Mouse (Mus musculus) liver, embryonic 14.5 days (tissue): ENCODE measurements at regions not wholly inside any gene's neighbourhood (a gene's known extent, or its start where the extent isn't known, plus 50 kb on each side); places are given as distances from the start of the nearest gene placed in this dataset.

Experiments
- ATAC-seq: fragments of 200-750 bp; cut with Nextera tagmentation; 2 replicates; pipeline ENCODE4 v1.8.0; 2017; ENCODE audit warnings: moderate number of reproducible peaks, mild to moderate bottlenecking, moderate library complexity; ENCODE audit not compliant: insufficient read depth
- DNase-seq, 3 experiments: peaks; one replicate each; pipeline ENCODE4 v3.0.0-alpha.2; 2012 to 2013; ENCODE audit warnings: low read depth in 3 of 3, low spot score in 3 of 3
- H3K27ac ChIP-seq: fragments of 300-500 bp; sonication (generic); 2 replicates; pipeline ENCODE4 v1.5.1; 2014; ENCODE audit warnings: moderate library complexity, mild to moderate bottlenecking, control low read depth, inconsistent platforms
- H3K27me3 ChIP-seq: fragments of 300-500 bp; sonication (generic); 2 replicates; pipeline ENCODE4 v1.6.1; 2014; ENCODE audit warnings: mild to moderate bottlenecking, low read length, moderate library complexity; ENCODE audit not compliant: control insufficient read depth, insufficient read depth
- H3K36me3 ChIP-seq: fragments of 300-500 bp; sonication (generic); replicated peaks from 2 replicates; pipeline ENCODE4 v1.6.1; 2014; ENCODE audit warnings: low read depth; ENCODE audit not compliant: control insufficient read depth, insufficient read depth
- H3K4me1 ChIP-seq, 2 experiments: fragments of 200-500 bp in 1 of 2; fragments of 300-500 bp in 1 of 2; sonication (generic) in 1 of 2; replicated peaks; 2 replicates each; pipeline ENCODE4 v1.6.1; 2012 to 2014; ENCODE audit warnings: antibody characterized with exemption in 1 of 2, inconsistent platforms in 1 of 2, low read length in 1 of 2; ENCODE audit not compliant: control insufficient read depth in 2 of 2, insufficient read depth in 2 of 2
- H3K4me2 ChIP-seq: fragments of 300-500 bp; sonication (generic); 2 replicates; pipeline ENCODE4 v1.6.1; 2014; ENCODE audit warnings: low read depth, mild to moderate bottlenecking, control low read depth, moderate library complexity
- H3K4me3 ChIP-seq, 2 experiments: fragments of 200-500 bp in 1 of 2; fragments of 300-500 bp in 1 of 2; sonication (generic) in 1 of 2; 2 replicates each; pipeline ENCODE4 v1.5.1; 2012 to 2014; ENCODE audit warnings: low read depth in 2 of 2, low read length in 2 of 2, mild to moderate bottlenecking in 2 of 2, control low read depth in 1 of 2, inconsistent platforms in 1 of 2, moderate library complexity in 1 of 2; ENCODE audit not compliant: insufficient read depth in 1 of 2
- H3K9ac ChIP-seq: fragments of 300-500 bp; sonication (generic); replicated peaks from 2 replicates; pipeline ENCODE4 v1.6.1; 2014; ENCODE audit warnings: mild to moderate bottlenecking, control low read depth, moderate library complexity
- H3K9me3 ChIP-seq: fragments of 300-500 bp; sonication (generic); 2 replicates; pipeline ENCODE4 v1.6.1; 2016; ENCODE audit warnings: low read length, mixed read lengths; ENCODE audit not compliant: control insufficient read depth
- CTCF ChIP-seq: IDR thresholded peaks from 2 replicates; pipeline ENCODE4 v1.5.1; 2016; ENCODE audit warnings: antibody characterized with exemption, low read depth, control low read depth
- EP300 ChIP-seq: IDR thresholded peaks from 2 replicates; pipeline ENCODE4 v1.6.1; 2016; ENCODE audit warnings: antibody characterized with exemption, low read depth
- WGBS: fragments of 180-500 bp; shearing (Covaris S2); extraction: QIAGEN DNeasy Blood & Tissue Kit; methylation state at CpG from one replicate; pipeline ENCODE4 v1.1.7; 2014; ENCODE audit not compliant: insufficient replicate concordance; 5-methylcytosine and 5-hydroxymethylcytosine counted together

DNA sequence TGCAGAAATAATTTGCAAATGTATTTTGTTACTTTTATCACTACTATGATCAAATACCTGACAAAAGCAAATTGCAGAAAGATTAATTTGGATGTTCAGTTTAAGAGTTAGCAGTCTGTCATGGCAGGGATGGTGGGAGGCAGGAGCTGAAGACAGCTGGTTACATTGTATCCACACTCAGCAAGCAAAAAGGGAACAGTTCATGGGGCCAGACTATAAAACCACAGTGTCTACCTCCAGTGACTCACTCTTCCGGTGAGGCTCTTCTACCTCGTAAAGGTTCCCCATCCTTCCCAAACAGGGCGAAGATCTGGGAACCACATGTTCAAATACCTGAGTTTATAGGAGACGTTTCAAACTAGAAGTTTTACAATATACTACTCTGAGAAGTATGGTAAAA, 145.2 kb upstream of the Fam78b start:
- H3K4me3 ChIP-seq, result no peak overlapping the region
- H3K27me3 ChIP-seq, result no peaks in the 10 kb centered on the region
- no peak for TF ChIP-seq CTCF
- no peak for TF ChIP-seq EP300
- no peaks in the 10 kb centered on the region for H3K9me3 ChIP-seq
- H3K36me3 ChIP-seq, result no peaks in the 10 kb centered on the region
- H3K9ac ChIP-seq, result no peak overlapping the region
- H3K4me2 ChIP-seq, result no peak overlapping the region
- no peak overlapping the region for H3K27ac ChIP-seq
- ATAC-seq (no peak), DNase-seq (no peak)
- H3K4me1 ChIP-seq, result no peaks in the 10 kb centered on the region
- WGBS, result 32% methylated on average over 4 of the region's 4 CpGs

- ATAC-seq (no peak), DNase-seq (no peak)
- no peaks in the 10 kb centered on the region for H3K4me1 ChIP-seq
- no peak overlapping the region for H3K4me2 ChIP-seq
- no peaks in the 10 kb centered on the region for H3K36me3 ChIP-seq
- no peaks in the 10 kb centered on the region for H3K9me3 ChIP-seq
- H3K27ac ChIP-seq, result no peak overlapping the region
- TF ChIP-seq EP300 (no peak), CTCF (no peak)
- WGBS, result 65% methylated on average over 7 of the region's 7 CpGs
- H3K9ac ChIP-seq, result no peak overlapping the region
- H3K4me3 ChIP-seq, result no peak overlapping the region
- no peaks in the 10 kb centered on the region for H3K27me3 ChIP-seq
Measured at GRCm38 (mm10) chr1:166866256-166866655, 135.0 kb upstream of the Fam78b start.

DNA sequence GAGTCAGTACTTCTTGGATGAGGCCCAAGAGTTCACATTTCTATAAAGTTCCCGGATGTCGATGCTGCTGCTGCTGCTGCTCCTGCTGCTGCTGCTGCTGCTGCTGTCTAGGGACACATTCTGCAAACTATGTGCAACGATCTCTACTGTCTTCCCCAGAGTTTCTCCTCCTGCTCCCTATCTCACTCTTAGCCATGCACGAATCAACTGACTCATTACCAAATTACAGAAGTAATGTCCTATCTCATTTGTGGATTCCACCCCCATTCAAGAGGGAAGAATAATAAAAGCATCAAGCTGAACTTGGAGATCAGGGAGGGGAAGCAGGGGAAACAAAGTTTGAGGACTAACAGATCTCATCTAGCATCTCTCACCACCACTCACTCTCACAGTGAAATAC, 130.0 kb upstream of the Fam78b start:
- Histone ChIP-seq H3K9ac (no peak overlapping the region), H3K4me3 (no peak overlapping the region), H3K36me3 (no peaks in the 10 kb centered on the region), H3K9me3 (no peaks in the 10 kb centered on the region), H3K27me3 (no peaks in the 10 kb centered on the region), H3K27ac (no peak overlapping the region), H3K4me1 (no peaks in the 10 kb centered on the region), H3K4me2 (no peak overlapping the region)
- no peak for ATAC-seq
- 50% methylated on average over 4 of the region's 4 CpGs for WGBS
- DNase-seq, result no peak
- no peak for TF ChIP-seq CTCF
- no peak for TF ChIP-seq EP300

DNA sequence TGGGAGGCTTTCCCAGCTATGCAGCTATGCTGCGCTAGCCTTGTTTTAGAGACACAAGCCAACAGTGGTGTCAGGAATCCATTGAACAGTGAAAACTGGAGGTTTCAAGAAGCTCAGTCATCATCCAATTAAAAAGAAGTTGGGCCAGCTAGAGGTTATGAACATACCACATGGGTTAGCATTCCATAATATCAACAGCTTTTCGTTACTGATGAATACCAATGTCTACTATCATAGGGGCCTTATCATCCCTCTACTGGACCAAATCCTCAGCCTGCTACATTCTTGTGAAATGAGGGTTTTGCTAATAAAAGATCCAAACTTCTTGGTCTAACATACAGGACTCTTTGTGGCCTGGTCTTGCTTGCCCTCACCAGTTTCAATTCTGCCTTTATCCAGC, 124.8 kb upstream of the Fam78b start:
- Histone ChIP-seq H3K27me3 (no peaks in the 10 kb centered on the region), H3K27ac (no peak overlapping the region)
- TF ChIP-seq CTCF (no peak), EP300 (no peak)

DNA sequence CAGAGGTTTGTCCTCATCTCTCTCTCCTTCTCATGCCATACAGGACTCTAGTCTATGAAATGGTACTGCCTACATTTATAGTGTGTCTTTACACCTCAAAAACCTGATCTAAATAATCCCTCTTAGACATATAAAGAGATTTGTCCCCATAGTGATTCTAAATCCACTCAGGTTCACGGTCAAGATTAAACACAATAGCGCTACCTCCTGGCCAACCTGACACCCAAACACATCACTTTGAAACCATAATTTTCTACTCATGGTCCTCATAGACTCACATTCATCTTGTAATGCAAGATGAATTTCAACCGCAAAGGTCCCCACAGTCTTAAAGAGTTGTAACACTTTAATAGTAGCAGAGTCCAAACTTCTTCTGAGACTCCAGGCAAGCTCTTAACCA, 118.0 kb upstream of the Fam78b start:
- H3K36me3 ChIP-seq, result no peaks in the 10 kb centered on the region

More for the DNA sequence above, 124.8 kb upstream of the Fam78b start:
- no peak for DNase-seq
- ATAC-seq, result no peak
- H3K4me2 ChIP-seq, result no peak overlapping the region
- H3K4me3 ChIP-seq, result no peak overlapping the region
- no peaks in the 10 kb centered on the region for H3K9me3 ChIP-seq
- 74% methylated on average over 2 of the region's 2 CpGs for WGBS
- H3K9ac ChIP-seq, result no peak overlapping the region
- no peaks in the 10 kb centered on the region for H3K36me3 ChIP-seq
- no peaks in the 10 kb centered on the region for H3K4me1 ChIP-seq

More for the DNA sequence above, 118.0 kb upstream of the Fam78b start:
- H3K27ac ChIP-seq, result no peak overlapping the region
- no peaks in the 10 kb centered on the region for H3K9me3 ChIP-seq
- H3K9ac ChIP-seq, result no peak overlapping the region
- DNase-seq (no peak), ATAC-seq (no peak)
- no peak overlapping the region for H3K4me2 ChIP-seq
- no peak overlapping the region for H3K4me3 ChIP-seq
- no peaks in the 10 kb centered on the region for H3K4me1 ChIP-seq
- no peaks in the 10 kb centered on the region for H3K27me3 ChIP-seq
- 67% methylated on average over 3 of the region's 3 CpGs for WGBS
- no peak for TF ChIP-seq EP300
- no peak for TF ChIP-seq CTCF
